Mouse (Mus musculus) thymus, postnatal 25 days (tissue): Measurements from ENCODE around the gene Il17rd.

Experiments used
- DNase-seq: peaks from one replicate; pipeline ENCODE4 v3.0.0; 2022

Gene Il17rd

GRCm38 (mm10) chr14:27150011-27150640 is 111.4 kb downstream of the Il17rd start:
- DNase-seq, result no peak

GRCm38 (mm10) chr14:27151432-27151831 is 112.7 kb downstream of the Il17rd start:
- no peak for DNase-seq

- no peak for DNase-seq
Measured at GRCm38 (mm10) chr14:27155088-27155487, 116.3 kb downstream of the Il17rd start.

- no peak for DNase-seq
Measured at GRCm38 (mm10) chr14:27156032-27156431, 117.3 kb downstream of the Il17rd start.
